Mouse (Mus musculus): ENCODE measurements around the gene Fabp2.

DNA sequence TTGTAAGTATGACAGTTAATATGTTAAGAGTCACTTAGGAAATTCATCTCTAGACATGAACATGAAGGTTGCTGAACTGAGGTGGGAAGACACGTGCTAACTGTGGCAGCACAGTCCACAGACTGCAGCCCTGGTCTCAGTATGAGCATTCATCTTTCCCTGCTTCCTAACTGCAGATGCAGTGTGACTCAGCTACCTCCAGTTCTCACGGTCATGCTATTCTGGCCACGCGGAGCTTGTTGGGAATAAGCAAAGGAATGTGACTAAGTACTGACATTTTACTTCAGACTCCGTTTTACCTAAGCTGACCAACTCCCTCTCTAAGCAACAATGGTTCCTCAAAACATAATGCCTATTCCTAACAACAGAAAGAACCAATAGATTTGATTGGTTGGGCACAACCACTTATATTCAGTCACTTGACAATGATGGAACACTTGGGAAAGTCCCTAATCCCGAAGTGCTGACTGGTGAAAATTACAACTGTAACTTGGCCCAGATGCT lies 48.6 kb downstream of the Fabp2 start:
- TF ChIP-seq CTCF (IDR thresholded peaks at IDR 0.05; ENCODE audit: low read depth) (no peak), EP300 (IDR thresholded peaks at IDR 0.05; ENCODE audit: low read depth) (no peak)
